Comparison of ENCODE assay signal across 23 mouse cellular contexts in the genomic region with DNA sequence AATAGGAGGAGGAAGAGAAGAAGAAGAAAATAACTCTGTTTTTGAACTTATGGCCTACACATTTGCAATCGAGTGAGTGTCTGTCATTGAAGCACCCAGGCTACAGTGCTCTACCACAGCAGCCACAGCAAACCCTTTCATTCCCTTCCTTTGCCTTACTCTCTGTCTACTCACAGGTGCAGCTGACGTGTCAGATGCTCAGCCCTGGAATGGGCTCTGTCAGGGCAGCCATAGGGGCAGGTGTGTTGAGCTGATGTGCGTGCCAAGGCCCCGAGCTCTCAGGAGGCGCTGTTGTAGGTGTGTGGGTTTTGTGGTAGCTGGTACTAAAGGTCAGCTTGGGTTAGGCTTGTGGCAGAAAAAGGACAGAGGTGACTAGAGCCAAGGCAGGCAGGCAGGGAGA. TPM values are rescaled to one million over a fixed set of nuclear protein-coding genes. Genes with fewer than 3 reads are reported as not detected.
DNase-seq lines count a peak whose midpoint lies in the region; ATAC-seq and TF ChIP-seq lines count a peak whose summit lies in the region.
"Had no signal": no experiment of that assay in that cellular context is flagged by ENCODE, and none has a peak within 500 bp of the region (broad histone marks: within the 10 kb centered on the region; RNA-seq: fewer than 3 reads in every experiment).

No protein-coding gene starts in this region.

- 47% methylated on average over 5 of the region's 5 CpGs for WGBS in small intestine, adult 2 months
- 12% methylated on average over 5 of the region's 5 CpGs for WGBS in thymus, adult 2 months

- no peak overlapping the region for H3K4me3 ChIP-seq in small intestine, adult 2 months (ENCODE audit: low read depth, low read length)
- no peak overlapping the region for H3K4me3 ChIP-seq in thymus, adult 2 months (ENCODE audit: control insufficient read depth, insufficient read depth, low read length)
- H3K4me3 ChIP-seq: forebrain, embryonic 10.5 days; forebrain, embryonic 13.5 days; hindbrain, embryonic 10.5 days; hindbrain, embryonic 13.5 days had no signal

- no peak for ATAC-seq in monocyte, adult 5-6 weeks (replicated peaks; ENCODE audit: insufficient number of reproducible peaks, low FRiP score, low TSS enrichment, poor library complexity, severe bottlenecking)
- ATAC-seq: CD4-positive, CD25-positive, alpha-beta regulatory T cell, adult 4 months; forebrain, embryonic 13.5 days; forebrain, embryonic 16.5 days; hindbrain, embryonic 16.5 days had no signal

- H3K36me3 ChIP-seq in small intestine, adult 2 months (ENCODE audit: control insufficient read depth, insufficient read depth, low read length): no peaks in the 10 kb centered on the region
- no peaks in the 10 kb centered on the region for H3K36me3 ChIP-seq in thymus, adult 2 months (ENCODE audit: control insufficient read depth, insufficient read depth, low read length)
- H3K36me3 ChIP-seq: forebrain, embryonic 10.5 days; hindbrain, embryonic 10.5 days; hindbrain, embryonic 13.5 days had no signal

- H3K27ac ChIP-seq in small intestine, adult 2 months (ENCODE audit: insufficient read depth, low read depth, low read length): peak overlapping the region; percentile 62
- no peak overlapping the region for H3K27ac ChIP-seq in thymus, adult 2 months (ENCODE audit: control insufficient read depth, insufficient read depth, low read length)
- H3K27ac ChIP-seq: forebrain, embryonic 10.5 days; forebrain, embryonic 13.5 days; hindbrain, embryonic 10.5 days; hindbrain, embryonic 13.5 days had no signal

- peak; percentile 37 for DNase-seq in thymus, adult 2 months
- DNase-seq in thymus, postnatal 14 days: peak; percentile 58
- DNase-seq in thymus, postnatal 4 days: peak; percentile 57
- no peak for DNase-seq in left cerebral cortex, postnatal 4 days
- DNase-seq in adrenal gland, adult (ENCODE audit: inconsistent age in 2 of 2, low spot score in 1 of 2): no peak
- DNase-seq: adrenal gland, adult 8-10 months; adrenal gland, postnatal 25 days; cerebellum, adult 11-12 months; cerebellum, adult 8-10 months; gastrocnemius, postnatal 10 days; gastrocnemius, postnatal 36 days; heart, adult 11 months; heart, postnatal 36 days had no signal

- peaks cover 62% of the 10 kb centered on the region for H3K4me1 ChIP-seq in small intestine, adult 2 months (ENCODE audit: control insufficient read depth, insufficient read depth, insufficient read length, low read length)
- peaks cover 36% of the 10 kb centered on the region for H3K4me1 ChIP-seq in thymus, adult 2 months (replicated peaks; ENCODE audit: control insufficient read depth, insufficient read depth, low read length)

- no peak for TF ChIP-seq POLR2A in small intestine, adult 2 months (IDR thresholded peaks at IDR 0.05; ENCODE audit: low read depth, low read length)
- no peak for TF ChIP-seq POLR2A in thymus, adult 2 months (IDR thresholded peaks at IDR 0.05; ENCODE audit: control insufficient read depth, extremely low read depth, insufficient read depth, low read length, poor library complexity)

- TF ChIP-seq CTCF in small intestine, adult 2 months (IDR thresholded peaks at IDR 0.05; ENCODE audit: extremely low read depth, insufficient read length, insufficient replicate concordance, low read depth, low read length): no peak
- TF ChIP-seq CTCF in thymus, adult 2 months (IDR thresholded peaks at IDR 0.05; ENCODE audit: borderline replicate concordance, control insufficient read depth, extremely low read depth, insufficient read depth, low read length, poor library complexity): no peak

- intact Hi-C loops in left cerebral cortex, postnatal 4 days (cut with DNase I): no loop called here

- H3K27me3 ChIP-seq in small intestine, adult 2 months (ENCODE audit: control insufficient read depth, insufficient read depth, low read length): no peaks in the 10 kb centered on the region
- H3K27me3 ChIP-seq in thymus, adult 2 months (ENCODE audit: control insufficient read depth, insufficient read depth, low read length): peaks cover 4% of the 10 kb centered on the region; the same call in 1 of the 2 replicates

RNA-seq across cellular contexts. Expression of gene Lgals3, which starts 2.2 kb away (rescaled TPM):
- 379 and 1,527 TPM in 2 replicates for polyA plus RNA-seq in small intestine, adult 2 months (2012; rRNA removed)
- polyA plus RNA-seq in thymus, adult 2 months (2012; rRNA removed): 95.3 and 143 TPM in 2 replicates
- total RNA-seq in monocyte, adult 5-6 weeks (2017): 98.5 to 263 TPM (median 189 TPM) in 3 replicates
- 1 to 10 TPM; 1.3 to 1.8 TPM for total RNA-seq in left cerebral cortex, postnatal 4 days (2021)

RNA-seq across cellular contexts. Expression of gene Dlgap5, which starts 48.5 kb away (rescaled TPM):
- 0.42 and 2.5 TPM in 2 replicates for polyA plus RNA-seq in small intestine, adult 2 months (2012; rRNA removed)
- 15.5 and 21.6 TPM in 2 replicates for polyA plus RNA-seq in thymus, adult 2 months (2012; rRNA removed)
- total RNA-seq in monocyte, adult 5-6 weeks (2017): 2.2 to 12.5 TPM (median 10.1 TPM) in 3 replicates
- total RNA-seq in left cerebral cortex, postnatal 4 days (2021): 1 to 10 TPM; 4.0 to 4.2 TPM
- total RNA-seq: gastrocnemius, adult 18-20 months had no signal

Comparison
In these comparisons a context has a peak if more than half of its experiments do, and no peak if none do; other contexts are left out.
1. DNase-seq: peak in thymus, adult 2 months (single experiment), thymus, postnatal 14 days (single experiment) and thymus, postnatal 4 days (single experiment); none in left cerebral cortex, postnatal 4 days (single experiment) and adrenal gland, adult (0 of 2).
2. RNA of gene Lgals3, which starts 2.2 kb away (total RNA-seq): 98.5 to 263 TPM in monocyte, adult 5-6 weeks; 1.3 to 1.8 TPM in left cerebral cortex, postnatal 4 days; every median in the first group is over 10 times any median in the second.